Mouse (Mus musculus) stomach, postnatal 0 days (tissue): Measurements from ENCODE around the gene Stard7. TPM values are rescaled to one million over a fixed set of nuclear protein-coding genes. Genes with fewer than 3 reads are reported as not detected.

ENCODE experiments used
- ATAC-seq: fragments of 200-750 bp; cut with Nextera tagmentation; 2 replicates; pipeline ENCODE4 v1.8.0; 2017; ENCODE audit not compliant: low FRiP score, low TSS enrichment
- DNase-seq: peaks from one replicate; pipeline ENCODE4 v3.0.0-alpha.2; 2016; ENCODE audit warnings: low spot score
- H3K27ac ChIP-seq: fragments of 300-500 bp; sonication (generic); replicated peaks from 2 replicates; pipeline ENCODE4 v1.5.1; 2014; ENCODE audit warnings: mild to moderate bottlenecking, control low read depth
- H3K27me3 ChIP-seq: fragments of 300-500 bp; sonication (generic); 2 replicates; pipeline ENCODE4 v1.6.1; 2014; ENCODE audit warnings: low read length; ENCODE audit not compliant: control insufficient read depth, insufficient read depth
- H3K36me3 ChIP-seq: fragments of 300-500 bp; sonication (generic); 2 replicates; pipeline ENCODE4 v1.6.1; 2014; ENCODE audit warnings: low read length, mixed read lengths; ENCODE audit not compliant: control insufficient read depth, insufficient read depth
- H3K4me1 ChIP-seq: fragments of 300-500 bp; sonication (generic); replicated peaks from 2 replicates; pipeline ENCODE4 v1.6.1; 2014; ENCODE audit warnings: antibody characterized with exemption; ENCODE audit not compliant: control insufficient read depth, insufficient read depth
- H3K4me2 ChIP-seq: fragments of 300-500 bp; sonication (generic); replicated peaks from 2 replicates; pipeline ENCODE4 v1.6.1; 2014; ENCODE audit warnings: low read depth, mild to moderate bottlenecking, control low read depth, moderate library complexity
- H3K4me3 ChIP-seq: fragments of 300-500 bp; sonication (generic); 2 replicates; pipeline ENCODE4 v1.5.1; 2014; ENCODE audit warnings: low read depth, low read length, control low read depth
- H3K9ac ChIP-seq: fragments of 300-500 bp; sonication (generic); 2 replicates; pipeline ENCODE4 v1.6.1; 2014; ENCODE audit warnings: mild to moderate bottlenecking, low read length, control low read depth, mixed read lengths
- H3K9me3 ChIP-seq: fragments of 300-500 bp; sonication (generic); 2 replicates; pipeline ENCODE4 v1.6.1; 2016; ENCODE audit warnings: low read length; ENCODE audit not compliant: control insufficient read depth
- CTCF ChIP-seq: IDR thresholded peaks from 2 replicates; pipeline ENCODE4 v1.5.1; 2016; ENCODE audit warnings: antibody characterized with exemption, low read depth, mild to moderate bottlenecking, moderate library complexity
- EP300 ChIP-seq: optimal IDR thresholded peaks from 2 replicates; pipeline ENCODE3; 2016; ENCODE audit warnings: antibody characterized with exemption
- WGBS: fragments of 180-500 bp; shearing (Covaris S2); extraction: QIAGEN DNeasy Blood & Tissue Kit; methylation state at CpG from one replicate; pipeline ENCODE4 v1.1.7; 2014; 5-methylcytosine and 5-hydroxymethylcytosine counted together
- polyA plus RNA-seq: library from polyadenylated mRNA; unstranded; fragments of >200 nt; fragmentation: Nextera tagmentation; extraction: Ambion mirVana; gene quantifications from 2 replicates; pipeline ENCODE4 v1.2.1, GENCODE M21; 2015

Stard7 gene
- polyA plus RNA-seq, 1 experiment from 2014 or later, result 57.3 TPM

DNA sequence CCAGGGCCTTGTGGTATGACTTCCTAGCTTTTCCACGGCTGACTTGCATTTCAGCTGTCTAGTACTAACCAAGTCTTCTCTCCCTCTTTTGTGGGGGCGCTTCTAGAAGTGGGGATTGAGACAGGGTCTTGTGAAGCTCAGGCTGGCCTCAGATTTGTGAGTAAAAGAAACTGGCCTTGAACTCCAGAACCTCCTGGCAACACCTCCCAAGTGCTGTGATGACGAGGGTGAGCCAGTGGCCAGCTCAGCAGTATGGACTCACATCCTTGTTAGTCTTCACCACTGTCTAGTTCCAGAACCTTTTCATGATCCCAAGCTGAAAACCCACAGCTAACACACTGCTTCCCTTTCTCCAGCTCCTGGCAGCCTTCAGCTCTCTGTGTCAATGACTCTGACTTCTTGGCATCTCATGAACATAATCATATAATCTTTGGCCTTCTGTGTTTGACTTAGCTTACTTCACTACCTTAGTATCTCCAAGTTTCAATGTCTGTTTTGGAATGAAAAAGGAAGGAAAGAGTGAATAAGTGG, 15.3 kb upstream of the Stard7 start:
- 74% methylated on average over 3 of the region's 3 CpGs for WGBS
- Histone ChIP-seq H3K4me3 (no peak overlapping the region), H3K9me3 (no peaks in the 10 kb centered on the region), H3K36me3 (peaks cover 21% of the 10 kb centered on the region), H3K9ac (no peak overlapping the region), H3K4me2 (no peak overlapping the region), H3K4me1 (no peaks in the 10 kb centered on the region), H3K27me3 (no peaks in the 10 kb centered on the region), H3K27ac (no peak overlapping the region)
- DNase-seq, result no peak
- TF ChIP-seq EP300 (no peak), CTCF (no peak)
- ATAC-seq, result no peak

DNA sequence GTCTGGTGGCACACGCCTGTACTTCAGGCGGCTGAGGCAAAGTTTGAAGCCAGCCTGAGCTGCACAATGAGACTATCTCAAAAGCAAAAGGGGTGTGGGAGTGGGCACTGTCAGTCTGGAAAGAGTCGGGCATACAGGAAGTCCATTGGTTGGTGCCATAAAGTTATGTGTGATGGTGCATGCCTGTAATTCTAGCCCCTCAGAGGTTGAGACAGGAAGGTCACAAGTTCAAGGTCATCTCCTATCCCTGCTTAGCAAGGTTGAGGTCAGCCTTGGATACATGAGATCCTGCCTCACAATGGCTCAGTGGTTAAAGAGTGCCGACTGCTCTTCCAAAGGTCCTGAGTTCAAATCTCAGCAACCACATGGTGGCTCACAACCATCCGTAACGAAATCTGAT, 14.7 kb upstream of the Stard7 start:
- no peaks in the 10 kb centered on the region for H3K27me3 ChIP-seq

DNA sequence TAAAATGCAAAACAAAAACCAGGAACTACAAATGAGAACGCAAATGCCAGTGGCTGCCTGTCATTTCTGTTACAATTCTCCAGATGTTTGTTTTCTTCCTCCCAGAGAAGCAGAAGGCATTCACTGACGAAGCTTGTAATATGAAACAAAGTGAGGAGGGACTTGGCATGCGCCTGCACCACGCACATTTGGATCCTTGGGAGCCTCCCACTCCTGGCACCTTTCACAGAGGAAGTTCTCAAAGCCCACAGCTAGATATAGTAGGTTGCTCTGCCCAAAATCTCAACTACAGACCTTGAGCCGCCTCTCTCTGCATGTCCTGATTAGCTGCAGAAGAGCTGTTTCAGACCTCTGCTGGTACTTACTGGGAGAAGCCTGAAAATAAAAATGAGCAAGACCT, 10.7 kb upstream of the Stard7 start:
- DNase-seq, result no peak
- no peak overlapping the region for H3K27ac ChIP-seq
- no peak for ATAC-seq
- H3K4me3 ChIP-seq, result no peak overlapping the region
- no peaks in the 10 kb centered on the region for H3K9me3 ChIP-seq
- TF ChIP-seq CTCF (no peak), EP300 (no peak)
- WGBS, result 76% methylated on average over 5 of the region's 5 CpGs
- H3K4me1 ChIP-seq, result no peaks in the 10 kb centered on the region
- no peak overlapping the region for H3K4me2 ChIP-seq
- no peaks in the 10 kb centered on the region for H3K27me3 ChIP-seq
- H3K9ac ChIP-seq, result no peak overlapping the region
- peaks cover 21% of the 10 kb centered on the region for H3K36me3 ChIP-seq

More for the DNA sequence above, 14.7 kb upstream of the Stard7 start:
- Histone ChIP-seq H3K27ac (no peak overlapping the region), H3K9me3 (no peaks in the 10 kb centered on the region), H3K4me3 (no peak overlapping the region), H3K4me1 (no peaks in the 10 kb centered on the region), H3K36me3 (peaks cover 21% of the 10 kb centered on the region), H3K9ac (no peak overlapping the region), H3K4me2 (no peak overlapping the region)
- 84% methylated on average over 6 of the region's 6 CpGs for WGBS
- ATAC-seq (no peak), DNase-seq (no peak)
- TF ChIP-seq EP300 (no peak), CTCF (no peak)

DNA sequence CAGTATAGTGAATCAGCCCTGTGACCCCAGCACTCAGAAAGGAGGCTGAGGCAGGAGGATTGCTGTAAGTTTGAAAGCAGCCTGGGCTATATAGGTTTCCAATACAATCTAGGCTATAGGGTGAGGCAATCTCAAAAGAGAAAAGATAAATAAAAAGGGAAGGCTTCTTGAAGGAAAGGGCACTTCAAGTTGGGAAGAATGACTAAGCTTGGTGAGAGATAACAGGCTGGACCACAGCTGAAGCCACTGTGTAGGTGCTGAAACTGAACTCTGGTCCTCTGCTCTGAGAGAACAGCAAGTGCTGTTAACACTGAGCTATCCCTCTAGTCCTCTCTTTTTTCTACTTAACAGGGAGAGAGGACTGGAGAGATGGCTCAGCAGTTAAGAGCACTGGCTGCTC, 7.5 kb upstream of the Stard7 start:
- Histone ChIP-seq H3K4me1 (no peaks in the 10 kb centered on the region), H3K27me3 (no peaks in the 10 kb centered on the region), H3K4me2 (no peak overlapping the region), H3K27ac (no peak overlapping the region), H3K9ac (no peak overlapping the region), H3K36me3 (peaks cover 12% of the 10 kb centered on the region), H3K9me3 (no peaks in the 10 kb centered on the region), H3K4me3 (no peak overlapping the region)
- ATAC-seq (no peak), DNase-seq (no peak)
- no peak for TF ChIP-seq CTCF
- TF ChIP-seq EP300, result no peak

DNA sequence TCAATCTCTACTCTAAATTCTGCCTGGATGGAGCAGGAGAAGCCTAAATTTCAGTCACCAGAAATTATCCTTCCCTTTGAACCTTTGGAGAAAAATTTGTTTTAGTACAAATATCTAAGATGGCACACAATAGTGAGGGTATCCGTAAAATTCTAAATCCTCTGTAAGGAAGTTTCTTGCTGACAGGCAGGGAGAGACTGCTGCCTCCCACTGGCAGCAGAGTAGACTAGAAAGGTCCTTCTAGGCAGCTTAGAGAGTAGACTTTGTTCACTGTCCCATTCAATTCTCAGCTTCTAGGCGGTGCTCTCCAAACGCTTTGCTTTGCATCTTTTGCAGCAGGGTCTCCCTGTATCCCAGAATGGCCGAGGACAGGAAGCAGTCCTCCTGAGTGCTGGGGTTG, 2.2 kb upstream of the Stard7 start:
- no peaks in the 10 kb centered on the region; the same call in 1 of the 2 replicates for H3K4me1 ChIP-seq
- DNase-seq (no peak), ATAC-seq (no peak)
- no peak overlapping the region for H3K9ac ChIP-seq
- H3K4me3 ChIP-seq, result no peak overlapping the region
- H3K9me3 ChIP-seq, result no peaks in the 10 kb centered on the region
- TF ChIP-seq CTCF (peak; percentile 42; the same call in 1 of the 2 replicates), EP300 (no peak)
- H3K4me2 ChIP-seq, result no peak overlapping the region
- no peak overlapping the region for H3K27ac ChIP-seq
- H3K36me3 ChIP-seq, result no peaks in the 10 kb centered on the region
- 48% methylated on average over 4 of the region's 4 CpGs for WGBS
- H3K27me3 ChIP-seq, result no peaks in the 10 kb centered on the region

DNA sequence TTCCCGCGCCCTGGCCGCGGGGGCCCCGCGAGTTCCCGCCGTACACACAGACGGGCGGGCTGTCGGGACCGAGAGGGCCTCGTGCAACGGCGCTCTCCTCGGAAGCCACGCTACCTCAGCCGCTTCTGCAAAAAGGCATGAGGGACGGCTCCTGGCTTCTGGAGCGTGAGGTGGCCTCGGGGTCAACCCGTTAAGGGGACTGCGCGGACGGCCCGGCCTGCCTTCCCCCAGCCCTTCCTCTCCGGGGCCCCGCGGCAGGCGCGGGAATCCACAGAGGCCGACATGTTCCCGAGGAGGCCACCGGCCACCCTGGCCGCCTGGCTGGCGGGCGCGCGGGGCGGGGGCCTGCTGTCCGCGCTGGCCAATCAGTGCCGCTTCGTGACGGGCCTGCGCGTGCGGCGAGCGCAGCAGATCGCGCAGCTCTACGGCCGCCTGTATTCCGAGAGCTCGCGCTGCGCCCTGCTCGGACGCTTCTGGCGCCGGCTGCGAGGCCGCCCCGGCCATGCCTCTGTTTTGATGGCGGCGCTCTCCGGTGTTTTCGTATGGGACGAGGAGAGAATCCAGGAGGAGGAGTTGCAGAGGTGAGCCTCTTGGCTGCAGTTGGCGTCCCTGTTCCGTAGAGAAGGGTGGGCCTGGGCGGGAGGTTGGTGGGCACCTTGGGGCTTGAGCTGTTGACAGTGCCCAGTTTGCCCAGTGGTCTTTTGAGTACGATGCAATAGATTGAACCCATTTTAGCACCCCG, 453 bp downstream of the Stard7 start:
- peak; percentile 90 for DNase-seq
- Histone ChIP-seq H3K4me2 (peak overlapping the region; percentile 78), H3K9me3 (no peaks in the 10 kb centered on the region), H3K27ac (peak overlapping the region; percentile 98), H3K27me3 (no peaks in the 10 kb centered on the region), H3K9ac (peak overlapping the region; percentile 93), H3K4me3 (peak overlapping the region; percentile 92), H3K4me1 (no peaks in the 10 kb centered on the region; the same call in 1 of the 2 replicates), H3K36me3 (no peaks in the 10 kb centered on the region)
- WGBS, result under 1% methylated on average over 68 of the region's 75 CpGs
- TF ChIP-seq CTCF (peak; percentile 12; the same call in 1 of the 2 replicates), EP300 (no peak)
- peak; percentile 95 for ATAC-seq
